Mouse (Mus musculus) right cerebral cortex, adult 2 months (tissue): ENCODE results near the gene Tdg.
A peak's percentile ranks its signal among the peaks of the same experiment; 100 is the strongest.
"Not testable (repeated sequence)": the region's sequence is repeated elsewhere in the genome, so short reads cannot be mapped to it uniquely, and the experiment has no call there.

Experiments used
- DNase-seq, 2 experiments: peaks; one replicate each; pipeline ENCODE4 v3.0.0; 2021 to 2022; ENCODE audit warnings: low spot score in 2 of 2

Gene Tdg

DNA sequence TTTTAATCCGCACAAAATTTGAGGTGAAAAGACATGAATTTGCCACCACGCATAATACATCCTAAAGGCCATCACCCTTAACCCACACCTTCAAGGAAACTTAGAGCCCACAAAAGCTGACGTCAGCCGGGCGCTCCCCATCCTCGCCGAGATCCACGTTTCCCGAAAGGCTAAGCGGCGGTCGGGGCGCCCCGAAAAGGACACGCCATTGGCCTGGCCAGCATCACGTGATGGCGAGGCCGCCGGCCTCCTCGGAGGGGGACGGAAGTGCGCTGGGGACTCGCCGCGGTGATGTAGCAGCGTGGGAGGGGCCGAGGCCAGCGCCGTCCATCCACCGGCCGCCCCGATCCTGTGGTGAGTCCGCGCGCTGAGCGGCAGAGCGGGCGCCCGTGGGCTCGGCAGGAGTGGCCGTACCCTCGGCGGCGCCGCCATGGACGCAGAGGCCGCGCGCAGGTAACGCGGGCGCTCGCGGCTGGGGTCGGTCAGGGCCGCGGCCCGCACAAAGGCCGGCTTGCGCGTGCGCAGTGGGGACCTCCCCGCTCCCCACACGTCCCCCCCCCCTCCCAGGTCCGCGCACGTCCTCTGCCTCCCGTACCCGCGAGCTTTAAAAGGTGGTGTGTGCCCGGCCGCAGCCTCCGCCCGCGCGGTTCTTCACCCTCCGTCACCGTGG is at the start of gene Tdg:
Tdg (plus strand) TSS at position 243 of the 670 bp plus-strand sequence.
- DNase-seq: peak; percentile 87

GRCm38 (mm10) chr10:82589673-82590072 is 40.0 kb upstream of the Tdg start:
- not testable (repeated sequence) for DNase-seq

GRCm38 (mm10) chr10:82594421-82594820 is 35.2 kb upstream of the Tdg start:
- not testable (repeated sequence) for DNase-seq

GRCm38 (mm10) chr10:82622235-82622634 is 7.4 kb upstream of the Tdg start:
- DNase-seq: no peak

GRCm38 (mm10) chr10:82622671-82623552 is 6.7 kb upstream of the Tdg start, which contains the start of gene 1190007I07Rik:
Gene 1190007I07Rik, minus strand, starts transcription at chr10:82623228.
- peak; percentile 81 to 89 for DNase-seq

DNA sequence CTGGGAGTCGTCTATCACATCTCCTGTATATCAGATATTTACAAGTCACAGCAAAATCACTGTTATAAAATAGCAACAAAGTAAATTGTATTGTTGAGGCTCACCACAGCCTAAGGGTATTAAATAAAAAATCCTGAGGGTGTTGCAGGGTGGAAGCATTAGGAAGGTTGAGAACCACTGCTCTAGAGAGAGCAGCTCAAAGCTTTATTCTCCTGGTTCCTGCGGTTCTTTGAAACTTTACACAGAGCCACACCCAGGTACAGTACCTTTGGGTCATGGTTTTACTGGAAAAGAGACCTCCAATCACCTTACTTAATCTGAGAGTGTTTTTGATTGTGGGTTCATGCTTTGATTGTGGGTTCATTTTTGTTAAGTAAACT is 6.1 kb upstream of the Tdg start:
- not testable (repeated sequence) for DNase-seq

DNA sequence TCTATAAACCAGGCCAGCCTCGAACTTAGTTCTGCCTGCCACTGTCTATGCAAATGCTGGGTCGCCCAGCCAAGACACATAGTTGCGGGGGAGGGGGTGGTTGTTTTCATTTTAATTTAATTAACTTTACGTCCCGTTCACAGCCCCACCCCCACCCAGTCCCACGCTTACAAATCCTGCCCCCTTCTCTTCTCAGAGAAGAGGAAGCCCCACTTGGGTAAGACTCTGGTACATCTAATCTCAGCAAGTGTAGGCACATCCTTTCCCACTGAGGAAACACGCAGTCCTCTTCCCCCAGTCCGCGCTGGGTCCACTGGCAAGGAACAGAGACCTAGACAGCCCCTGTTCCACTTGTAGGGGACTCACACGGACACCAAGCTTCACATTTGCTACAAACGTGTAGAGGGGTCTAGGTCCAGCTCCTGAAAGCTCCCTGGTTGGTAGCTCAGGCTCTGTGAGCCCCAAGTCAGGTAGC is 480 bp upstream of the Tdg start:
- DNase-seq: no peak

GRCm38 (mm10) chr10:82630497-82630896 is 869 bp downstream of the Tdg start:
- no peak for DNase-seq

GRCm38 (mm10) chr10:82631133-82631532 is 1.5 kb downstream of the Tdg start:
- no peak for DNase-seq

DNA sequence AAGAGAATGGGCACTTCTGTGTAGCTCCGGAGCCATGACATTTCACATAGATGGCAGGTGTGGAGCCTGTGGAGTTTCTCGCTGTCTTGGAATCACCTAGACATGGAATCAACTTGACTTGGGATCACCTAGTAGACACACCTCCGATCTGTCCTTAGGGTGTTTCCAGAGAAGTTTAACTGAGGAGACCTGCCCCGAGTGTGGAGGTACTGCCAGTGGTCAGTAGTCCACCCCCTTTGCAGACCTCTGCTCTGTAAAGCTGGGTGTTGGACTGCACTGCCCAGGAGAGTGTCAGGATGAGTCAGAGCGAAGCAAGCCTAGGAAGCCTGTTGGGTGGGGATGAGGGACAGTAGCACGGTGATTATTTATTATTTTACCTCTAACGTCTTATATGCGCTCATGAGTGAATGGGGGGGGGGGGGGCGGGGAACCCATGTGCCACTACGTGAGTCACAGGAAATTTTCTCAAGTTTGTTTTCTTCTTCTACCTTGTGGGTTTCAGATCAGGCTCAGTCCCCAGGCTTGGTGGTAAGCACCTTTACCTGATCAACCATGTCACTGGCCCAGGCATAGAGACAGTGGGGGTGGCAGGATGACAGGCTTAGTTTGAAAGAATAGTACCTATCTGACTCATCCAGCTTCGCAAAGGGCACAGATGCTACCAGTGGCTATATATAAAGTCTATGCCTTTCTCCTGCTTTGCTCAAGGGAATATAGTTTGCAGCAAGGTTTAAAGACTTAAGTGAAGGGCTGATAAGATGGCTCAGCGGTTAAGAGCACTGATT is 3.1 kb downstream of the Tdg start:
- no peak for DNase-seq

- DNase-seq: peak in 1 of 2 experiments; percentile 39
These were observed 4.7 kb downstream of the Tdg start for GRCm38 (mm10) chr10:82634348-82634747.

DNA sequence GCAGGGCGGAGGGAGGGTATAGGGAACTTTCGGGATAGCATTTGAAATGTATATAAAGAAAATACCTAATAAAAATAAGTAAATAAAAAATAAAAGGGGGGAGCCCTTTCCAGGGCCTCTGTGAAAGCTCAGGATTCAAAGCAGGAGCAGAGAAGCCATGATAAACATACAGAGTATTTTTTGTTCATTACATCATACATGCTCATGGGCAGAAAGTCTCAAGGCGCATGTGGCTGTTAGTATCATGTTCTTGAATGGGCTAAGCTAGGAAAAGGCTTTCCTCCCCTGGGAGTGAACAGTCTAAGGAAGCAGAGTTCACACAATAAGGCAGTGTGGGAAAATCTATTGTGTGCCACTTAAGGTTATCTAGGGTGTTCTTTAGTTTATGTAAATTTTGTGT is 6.7 kb downstream of the Tdg start:
- DNase-seq: no peak

- DNase-seq: no peak
These were observed 9.5 kb downstream of the Tdg start for GRCm38 (mm10) chr10:82639032-82639698.

- DNase-seq: no peak
These were observed 11.9 kb downstream of the Tdg start for GRCm38 (mm10) chr10:82641481-82641880.

DNA sequence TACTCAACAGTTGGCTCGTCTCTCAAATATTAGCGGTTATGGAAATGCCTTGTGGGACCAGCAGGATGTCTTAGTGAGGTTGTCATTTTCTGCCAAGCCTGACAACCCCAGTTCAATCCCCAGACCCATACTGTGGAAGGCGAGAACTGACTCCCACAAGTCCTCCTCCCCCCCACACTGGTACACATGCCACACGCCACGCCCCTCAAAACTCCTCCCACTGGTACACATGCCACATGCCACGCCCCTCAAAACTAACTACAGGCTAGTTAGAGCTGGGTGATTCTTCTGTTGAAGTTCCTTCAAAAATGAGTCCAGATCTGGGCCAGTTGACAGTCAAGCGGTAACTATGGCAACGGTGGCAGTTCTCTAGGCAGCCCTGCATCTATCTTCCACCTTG is 16.5 kb downstream of the Tdg start:
- no peak for DNase-seq

- no peak for DNase-seq
These were observed 17.7 kb downstream of the Tdg start for GRCm38 (mm10) chr10:82647205-82647811.

- no peak for DNase-seq
These were observed 21.6 kb downstream of the Tdg start for GRCm38 (mm10) chr10:82651221-82651620.

DNA sequence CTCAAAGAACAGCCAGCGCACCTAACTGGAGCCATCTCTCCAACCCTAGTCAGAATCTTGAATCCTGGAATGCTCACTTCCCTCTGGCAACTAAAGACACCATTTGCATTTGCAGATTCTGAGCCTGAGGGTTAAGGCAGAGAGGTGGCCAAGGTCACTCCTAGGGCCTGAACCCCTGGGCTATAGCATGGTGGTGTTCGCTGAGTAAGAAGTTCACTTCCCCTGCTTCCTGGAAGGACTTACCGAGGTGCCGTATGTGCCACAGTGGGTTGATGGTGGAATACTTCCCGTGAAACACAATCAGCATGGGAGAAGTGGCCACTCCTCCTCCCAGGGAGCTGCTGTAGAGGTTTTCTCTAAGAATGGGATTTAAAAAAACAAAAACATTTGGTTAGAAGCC is 23.0 kb downstream of the Tdg start:
- no peak for DNase-seq

DNA sequence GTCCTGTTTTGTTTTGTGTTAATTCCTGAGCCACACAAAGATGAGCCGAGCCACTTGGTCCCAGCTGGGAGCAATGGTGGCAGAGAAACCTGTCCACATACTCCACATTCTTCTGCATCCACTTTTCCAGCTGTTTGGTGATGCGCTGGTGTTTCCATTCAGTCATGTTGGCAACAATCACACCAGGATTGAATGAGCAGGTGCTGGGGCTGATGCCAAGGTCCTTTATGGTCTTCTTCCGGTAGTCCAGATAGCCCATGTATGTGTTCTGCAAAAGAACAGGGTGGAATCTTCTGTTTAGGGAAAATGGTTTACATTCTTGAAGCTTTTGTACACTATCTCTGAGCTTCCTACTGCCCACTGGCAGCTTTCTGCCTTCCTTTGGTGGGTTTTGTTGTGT is 25.0 kb downstream of the Tdg start:
- no peak for DNase-seq

- DNase-seq: peak; percentile 66 to 76
These were observed 32.2 kb downstream of the Tdg start for GRCm38 (mm10) chr10:82661820-82662219.
